Mouse (Mus musculus): Measurements from ENCODE around the gene Cyp2d10. TPM values are rescaled to one million over a fixed set of nuclear protein-coding genes. Genes with fewer than 3 reads are reported as not detected.

Cyp2d10 gene
- polyA plus RNA-seq, 1 experiment from 2014 or later: 10.3 TPM

DNA sequence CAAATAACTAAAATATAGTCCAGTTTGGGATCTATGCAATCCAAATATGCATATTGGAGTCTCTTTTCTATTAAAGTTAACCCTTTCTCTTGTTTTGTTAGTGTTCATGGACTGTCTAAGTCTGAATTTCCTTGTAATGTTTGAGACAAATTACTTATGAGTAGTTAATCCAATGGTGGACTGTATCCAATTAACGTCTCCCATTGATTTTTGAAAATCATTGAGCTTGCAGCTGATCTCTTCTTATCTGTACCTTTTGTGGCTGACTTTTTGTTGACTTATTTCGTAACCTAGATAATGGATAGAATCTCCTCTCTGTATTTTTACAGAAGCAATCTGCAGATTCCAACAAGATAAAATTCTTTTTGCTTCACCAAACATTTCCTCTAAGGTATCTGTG, 24.6 kb downstream of the Cyp2d10 start:
- Histone ChIP-seq H3K9me3 (ENCODE audit: control insufficient read depth, low read length) (no peaks in the 10 kb centered on the region), H3K4me3 (ENCODE audit: low read depth, low read length) (no peak overlapping the region), H3K36me3 (ENCODE audit: control insufficient read depth, insufficient read depth, low read length) (no peaks in the 10 kb centered on the region), H3K4me1 (replicated peaks; ENCODE audit: control insufficient read depth, insufficient read depth, low read length) (peaks cover 11% of the 10 kb centered on the region), H3K27me3 (replicated peaks; ENCODE audit: control insufficient read depth, insufficient read depth, low read length) (no peaks in the 10 kb centered on the region), H3K27ac (ENCODE audit: low read depth, low read length) (no peak overlapping the region), H3K4me2 (no peak overlapping the region), H3K9ac (ENCODE audit: low read depth, low read length) (no peak overlapping the region)
- ATAC-seq (replicated peaks; ENCODE audit: low FRiP score): no peak
- DNase-seq (ENCODE audit: low spot score): no peak
- WGBS: 65% methylated on average over 2 of the region's 2 CpGs

DNA sequence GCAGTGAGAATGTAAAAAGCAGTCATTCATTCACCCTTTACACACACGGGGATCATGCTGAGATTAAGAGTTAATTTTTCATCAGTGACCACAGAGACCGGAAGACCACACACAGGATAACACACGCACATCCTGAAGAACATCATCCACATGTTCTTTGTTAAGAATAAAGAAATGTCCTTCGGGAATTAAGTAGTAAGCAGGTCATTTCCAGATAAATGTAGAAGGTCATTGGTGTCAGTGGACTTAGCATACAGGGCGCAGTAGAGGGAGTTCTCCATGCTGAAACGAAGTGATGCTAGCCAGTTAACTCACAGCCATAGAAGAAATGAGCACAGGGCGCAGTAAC, 26.3 kb downstream of the Cyp2d10 start:
- H3K9ac ChIP-seq (ENCODE audit: low read depth, low read length): no peak overlapping the region
- H3K9me3 ChIP-seq (ENCODE audit: control insufficient read depth, low read length): no peaks in the 10 kb centered on the region
- no peaks in the 10 kb centered on the region for H3K36me3 ChIP-seq (ENCODE audit: control insufficient read depth, insufficient read depth, low read length)
- H3K4me1 ChIP-seq (replicated peaks; ENCODE audit: control insufficient read depth, insufficient read depth, low read length): peaks cover 11% of the 10 kb centered on the region
- H3K27me3 ChIP-seq (replicated peaks; ENCODE audit: control insufficient read depth, insufficient read depth, low read length): no peaks in the 10 kb centered on the region
- peak overlapping the region; percentile 60 for H3K4me2 ChIP-seq
- peak overlapping the region; percentile 55 for H3K4me3 ChIP-seq (ENCODE audit: low read depth, low read length)
- ATAC-seq (replicated peaks; ENCODE audit: low FRiP score) (no peak), DNase-seq (ENCODE audit: low spot score) (no peak)
- 0 out of 2 replicates have a peak overlapping the region, but pooled peaks have one; percentile 38 for H3K27ac ChIP-seq (ENCODE audit: low read depth, low read length)
- 33% methylated on average over 7 of the region's 7 CpGs for WGBS

DNA sequence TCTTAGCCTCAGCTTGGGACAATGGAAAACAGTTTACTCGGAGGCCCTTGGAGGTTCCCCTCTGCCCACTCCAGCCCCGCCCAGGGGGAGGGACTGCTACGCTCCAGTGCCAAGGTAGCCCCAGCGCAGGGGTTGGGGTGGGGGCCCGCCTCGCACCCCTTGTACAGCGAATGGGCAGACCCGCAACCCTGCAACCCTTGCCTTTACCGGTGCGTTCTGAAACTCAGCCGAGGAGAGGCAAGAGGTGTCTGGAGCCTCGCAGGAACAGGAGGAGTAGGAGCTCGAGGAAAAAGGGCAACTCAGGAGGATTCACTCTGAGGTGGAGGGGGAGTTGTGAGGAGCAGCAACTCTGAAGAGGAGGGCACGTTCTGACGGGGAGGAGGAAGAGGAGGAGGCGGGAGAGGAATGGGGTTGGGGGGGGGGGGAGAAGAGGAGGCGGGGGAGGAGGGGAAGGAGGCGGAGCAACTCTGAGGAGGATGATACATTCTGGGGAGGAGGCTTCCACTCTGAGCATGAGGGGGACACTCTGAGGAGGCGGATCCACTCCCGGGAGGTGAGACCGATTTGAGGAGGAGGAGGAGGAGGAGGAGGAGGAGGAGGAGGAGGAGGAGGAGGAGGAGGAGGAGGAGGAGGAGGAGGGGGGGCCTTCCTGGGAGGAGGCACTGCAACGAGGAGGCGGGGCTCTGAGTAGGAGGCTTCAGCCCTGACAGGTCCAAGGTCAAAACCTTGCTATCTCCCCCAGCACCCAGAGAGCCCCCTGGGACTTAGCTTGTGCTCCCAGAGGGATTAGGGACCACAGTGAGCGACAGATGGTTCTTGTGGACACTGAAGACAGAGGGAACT, 26.9 kb downstream of the Cyp2d10 start, which contains the start of gene Cyp2d22:
Gene Cyp2d22 (minus strand): TSS at position 390 of the 843 bp plus-strand sequence.
- peak; percentile 69 for ATAC-seq (replicated peaks; ENCODE audit: low FRiP score)
- DNase-seq (ENCODE audit: low spot score): peak; percentile 71
- no peaks in the 10 kb centered on the region for H3K27me3 ChIP-seq (replicated peaks; ENCODE audit: control insufficient read depth, insufficient read depth, low read length)
- H3K4me1 ChIP-seq (replicated peaks; ENCODE audit: control insufficient read depth, insufficient read depth, low read length): peaks cover 11% of the 10 kb centered on the region
- H3K4me3 ChIP-seq (ENCODE audit: low read depth, low read length): peak within 1 kb of the TSS; percentile 55
- peak within 1 kb of the TSS; percentile 64 for H3K9ac ChIP-seq (ENCODE audit: low read depth, low read length)
- H3K4me2 ChIP-seq: peak within 1 kb of the TSS; percentile 87
- under 1% methylated on average over 18 of the region's 24 CpGs for WGBS
- peak within 1 kb of the TSS; percentile 84 for H3K27ac ChIP-seq (ENCODE audit: low read depth, low read length)
- H3K36me3 ChIP-seq (ENCODE audit: control insufficient read depth, insufficient read depth, low read length): no peaks in the 10 kb centered on the region
- no peaks in the 10 kb centered on the region for H3K9me3 ChIP-seq (ENCODE audit: control insufficient read depth, low read length)

DNA sequence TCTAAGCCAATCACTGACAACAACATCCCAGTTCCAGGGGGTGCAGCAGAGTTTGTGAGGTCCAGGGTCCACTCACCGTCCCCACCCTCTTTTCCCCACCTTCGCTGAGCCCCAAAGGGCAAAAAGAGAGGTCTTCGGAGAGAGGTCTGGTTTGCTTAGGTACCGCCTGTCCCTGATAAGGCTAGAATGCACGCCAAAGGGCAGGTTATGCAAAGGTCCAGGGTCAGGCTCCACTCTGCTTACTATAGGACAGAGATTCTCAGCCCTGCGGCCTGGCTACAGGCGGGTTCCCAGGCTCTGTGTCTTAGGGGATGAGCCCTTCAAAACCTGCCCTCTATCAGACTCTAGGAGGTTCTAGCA, 27.5 kb downstream of the Cyp2d10 start:
- no peak for DNase-seq (ENCODE audit: low spot score)
- Histone ChIP-seq H3K4me2 (peak overlapping the region; percentile 87), H3K9me3 (ENCODE audit: control insufficient read depth, low read length) (no peaks in the 10 kb centered on the region), H3K4me1 (replicated peaks; ENCODE audit: control insufficient read depth, insufficient read depth, low read length) (peaks cover 11% of the 10 kb centered on the region), H3K9ac (ENCODE audit: low read depth, low read length) (peak overlapping the region; percentile 64), H3K4me3 (ENCODE audit: low read depth, low read length) (peak overlapping the region; percentile 55), H3K27me3 (replicated peaks; ENCODE audit: control insufficient read depth, insufficient read depth, low read length) (no peaks in the 10 kb centered on the region), H3K27ac (ENCODE audit: low read depth, low read length) (peak overlapping the region; percentile 84), H3K36me3 (ENCODE audit: control insufficient read depth, insufficient read depth, low read length) (no peaks in the 10 kb centered on the region)
- peak; percentile 70 for ATAC-seq (replicated peaks; ENCODE audit: low FRiP score)
- WGBS: 14% methylated on average over 7 of the region's 7 CpGs

DNA sequence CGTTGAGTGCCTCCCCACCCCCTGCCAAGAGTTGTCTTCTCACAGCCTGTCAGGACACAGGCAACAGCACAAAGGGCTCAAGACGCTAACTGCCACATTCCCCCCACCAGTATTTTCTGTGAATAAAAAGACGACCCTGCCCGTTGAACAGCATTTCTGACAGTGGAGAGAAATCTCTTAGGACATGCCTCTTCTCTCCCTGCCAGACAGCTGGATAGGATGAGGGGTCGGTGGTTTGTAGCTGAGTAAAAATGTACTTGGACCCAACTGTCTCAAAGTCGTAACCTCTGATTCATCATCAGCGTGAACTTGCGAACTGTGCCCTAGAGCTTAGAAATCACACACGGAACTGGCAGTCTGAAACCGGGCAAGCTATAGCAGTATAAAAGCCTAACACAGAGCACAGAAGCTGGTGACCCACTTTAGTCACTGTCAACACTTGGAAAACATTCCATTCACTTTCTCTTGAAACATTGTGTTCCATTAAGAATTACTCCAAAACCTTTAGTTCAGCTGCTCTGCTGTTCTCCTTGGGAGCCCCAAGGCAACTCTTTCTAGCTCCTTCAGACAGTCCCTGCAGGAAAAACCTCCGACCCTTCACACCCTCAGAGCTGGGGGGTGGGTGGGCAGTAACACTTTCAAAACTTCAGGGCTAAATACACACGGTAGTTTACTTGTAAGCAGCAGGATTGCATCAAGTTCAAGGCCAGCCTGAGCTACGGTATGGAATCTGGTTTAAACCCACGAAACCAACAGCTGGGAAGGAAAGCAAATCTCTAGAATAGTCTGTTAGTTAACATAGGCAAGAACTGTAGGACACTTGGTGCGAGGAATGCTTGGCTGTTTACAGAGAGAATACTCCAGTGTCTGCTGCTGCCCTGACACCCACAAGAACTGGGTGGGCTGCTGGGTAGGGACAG, 28.5 kb downstream of the Cyp2d10 start:
- peak overlapping the region; percentile 84; the same call in 1 of the 2 replicates for H3K27ac ChIP-seq (ENCODE audit: low read depth, low read length)
- 0 out of 2 replicates have a peak overlapping the region, but pooled peaks have one; percentile 14 for H3K4me3 ChIP-seq (ENCODE audit: low read depth, low read length)
- H3K27me3 ChIP-seq (replicated peaks; ENCODE audit: control insufficient read depth, insufficient read depth, low read length): no peaks in the 10 kb centered on the region
- ATAC-seq (replicated peaks; ENCODE audit: low FRiP score): no peak
- peaks cover 3% of the 10 kb centered on the region; the same call in 1 of the 2 replicates for H3K36me3 ChIP-seq (ENCODE audit: control insufficient read depth, insufficient read depth, low read length)
- 53% methylated on average over 15 of the region's 15 CpGs for WGBS
- peaks cover 11% of the 10 kb centered on the region for H3K4me1 ChIP-seq (replicated peaks; ENCODE audit: control insufficient read depth, insufficient read depth, low read length)
- H3K9me3 ChIP-seq (ENCODE audit: control insufficient read depth, low read length): no peaks in the 10 kb centered on the region
- DNase-seq (ENCODE audit: low spot score): no peak
- H3K9ac ChIP-seq (ENCODE audit: low read depth, low read length): no peak overlapping the region
- peak overlapping the region; percentile 87 for H3K4me2 ChIP-seq

DNA sequence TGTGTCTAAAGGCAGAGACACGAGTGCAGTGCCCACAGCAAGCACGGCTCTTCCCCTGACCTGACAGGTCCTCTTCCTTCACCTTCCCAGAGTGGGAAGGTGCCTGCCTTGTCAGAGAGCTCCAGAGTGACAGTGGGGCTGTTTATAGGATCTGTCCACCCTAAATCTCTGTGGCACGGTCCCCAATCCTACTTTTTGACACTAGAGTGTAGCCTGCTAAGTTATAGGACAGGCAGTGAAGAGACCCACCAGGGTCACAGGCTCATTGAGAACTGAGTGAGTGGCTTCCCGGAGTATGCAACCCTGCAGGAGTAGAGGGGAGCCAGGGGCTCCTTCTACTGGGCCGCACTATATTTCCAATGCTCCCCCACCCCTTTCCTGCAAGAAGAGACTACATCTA, 29.3 kb downstream of the Cyp2d10 start:
- ATAC-seq (replicated peaks; ENCODE audit: low FRiP score): no peak
- H3K9ac ChIP-seq (ENCODE audit: low read depth, low read length): no peak overlapping the region
- no peaks in the 10 kb centered on the region for H3K9me3 ChIP-seq (ENCODE audit: control insufficient read depth, low read length)
- no peak overlapping the region for H3K4me3 ChIP-seq (ENCODE audit: low read depth, low read length)
- DNase-seq (ENCODE audit: low spot score): no peak
- 78% methylated on average over 5 of the region's 5 CpGs for WGBS
- H3K27me3 ChIP-seq (replicated peaks; ENCODE audit: control insufficient read depth, insufficient read depth, low read length): no peaks in the 10 kb centered on the region
- H3K27ac ChIP-seq (ENCODE audit: low read depth, low read length): no peak overlapping the region
- peaks cover 4% of the 10 kb centered on the region; the same call in 1 of the 2 replicates for H3K36me3 ChIP-seq (ENCODE audit: control insufficient read depth, insufficient read depth, low read length)
- peaks cover 11% of the 10 kb centered on the region for H3K4me1 ChIP-seq (replicated peaks; ENCODE audit: control insufficient read depth, insufficient read depth, low read length)
- H3K4me2 ChIP-seq: peak overlapping the region; percentile 87

DNA sequence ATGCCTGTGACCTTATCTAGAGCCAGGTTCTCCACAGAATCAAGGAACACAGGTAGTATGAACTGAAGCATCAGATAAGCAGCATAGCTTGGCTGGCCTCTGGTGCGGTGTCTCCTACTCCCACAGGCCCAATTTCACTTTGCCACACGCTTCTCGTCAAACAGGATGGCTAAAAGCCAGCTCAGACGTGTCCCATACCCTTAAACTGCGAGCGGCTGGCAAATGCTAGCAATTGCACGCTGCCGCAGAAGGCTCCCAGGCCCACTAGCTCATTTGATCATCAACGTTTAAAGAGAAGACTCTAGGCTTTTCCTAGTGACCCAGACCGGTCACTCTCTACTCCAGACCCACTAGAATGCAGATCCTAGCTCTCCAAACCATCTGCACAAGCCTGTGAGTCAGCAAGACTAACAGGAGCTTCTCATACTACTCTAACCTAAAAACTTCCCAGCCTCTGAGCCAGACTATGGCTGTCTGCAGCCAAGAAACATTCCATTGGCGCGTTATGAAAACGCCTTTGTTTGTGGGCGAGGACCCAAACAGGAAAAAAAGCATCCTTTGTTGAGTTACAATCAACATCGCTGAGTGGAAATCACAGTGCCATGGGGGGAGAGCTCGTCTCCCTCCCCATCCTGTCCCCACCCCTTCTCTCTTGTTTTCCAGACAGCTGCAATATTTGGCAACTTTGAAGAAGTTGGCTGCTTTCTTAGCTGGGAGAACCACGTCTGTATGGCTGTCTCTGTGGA, 30.4 kb downstream of the Cyp2d10 start:
- no peak overlapping the region for H3K27ac ChIP-seq (ENCODE audit: low read depth, low read length)
- 76% methylated on average over 17 of the region's 17 CpGs for WGBS
- DNase-seq (ENCODE audit: low spot score): no peak

DNA sequence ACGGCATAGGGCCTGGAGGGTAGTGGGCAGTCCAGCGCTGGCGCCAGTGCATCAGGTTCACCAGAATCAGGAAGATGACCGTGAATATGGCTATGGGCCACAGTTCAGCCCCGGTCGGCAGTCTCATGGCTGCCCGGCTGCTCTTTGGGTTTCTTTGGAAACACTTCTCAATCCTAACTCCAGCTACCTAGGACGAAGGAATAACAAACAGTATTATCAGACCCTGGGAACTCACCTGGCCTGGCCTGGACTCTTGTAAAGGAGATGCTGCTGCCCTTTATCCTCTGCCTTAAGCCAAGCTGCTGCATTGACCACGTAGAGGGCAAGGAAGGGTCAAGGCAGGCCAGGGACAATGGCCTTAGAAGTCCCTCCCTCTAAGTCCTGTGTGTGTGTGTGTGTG, 31.1 kb downstream of the Cyp2d10 start:
- ATAC-seq (replicated peaks; ENCODE audit: low FRiP score): no peak
- WGBS: 80% methylated on average over 9 of the region's 9 CpGs
- Histone ChIP-seq H3K4me1 (replicated peaks; ENCODE audit: control insufficient read depth, insufficient read depth, low read length) (peaks cover 11% of the 10 kb centered on the region), H3K4me3 (ENCODE audit: low read depth, low read length) (no peak overlapping the region), H3K36me3 (ENCODE audit: control insufficient read depth, insufficient read depth, low read length) (peaks cover 4% of the 10 kb centered on the region; the same call in 1 of the 2 replicates), H3K27ac (ENCODE audit: low read depth, low read length) (no peak overlapping the region), H3K27me3 (replicated peaks; ENCODE audit: control insufficient read depth, insufficient read depth, low read length) (no peaks in the 10 kb centered on the region), H3K4me2 (no peak overlapping the region), H3K9me3 (ENCODE audit: control insufficient read depth, low read length) (no peaks in the 10 kb centered on the region), H3K9ac (ENCODE audit: low read depth, low read length) (no peak overlapping the region)
- DNase-seq (ENCODE audit: low spot score): no peak

More for the DNA sequence above, 30.4 kb downstream of the Cyp2d10 start:
- Histone ChIP-seq H3K27me3 (replicated peaks; ENCODE audit: control insufficient read depth, insufficient read depth, low read length) (no peaks in the 10 kb centered on the region), H3K4me3 (ENCODE audit: low read depth, low read length) (no peak overlapping the region), H3K4me1 (replicated peaks; ENCODE audit: control insufficient read depth, insufficient read depth, low read length) (peaks cover 11% of the 10 kb centered on the region), H3K4me2 (no peak overlapping the region), H3K9me3 (ENCODE audit: control insufficient read depth, low read length) (no peaks in the 10 kb centered on the region), H3K36me3 (ENCODE audit: control insufficient read depth, insufficient read depth, low read length) (peaks cover 4% of the 10 kb centered on the region; the same call in 1 of the 2 replicates), H3K9ac (ENCODE audit: low read depth, low read length) (no peak overlapping the region)
- ATAC-seq (replicated peaks; ENCODE audit: low FRiP score): no peak
